Mouse (Mus musculus): ENCODE measurements at regions not wholly inside any gene's neighbourhood (a gene's known extent, or its start where the extent isn't known, plus 50 kb on each side); places are given as distances from the start of the nearest gene placed in this dataset.

DNA sequence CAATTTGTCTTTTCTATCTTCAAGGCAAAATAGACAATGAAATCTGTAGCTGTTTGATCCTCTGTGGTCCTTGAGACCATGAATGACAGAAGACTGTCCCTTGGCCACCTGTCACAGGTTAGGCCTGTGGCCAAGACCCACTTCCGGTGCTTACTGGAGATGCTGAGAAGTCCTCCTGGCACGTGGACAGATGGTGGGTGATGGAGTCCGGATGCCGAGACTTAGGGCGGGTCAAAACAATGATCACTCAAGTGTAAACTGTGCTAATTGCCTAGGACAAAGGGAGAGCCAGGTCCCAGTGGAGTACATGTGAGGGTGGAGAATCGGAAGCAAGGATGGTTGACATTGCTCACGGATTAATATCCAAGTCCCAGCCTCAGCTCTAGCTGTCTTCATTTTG lies 117.7 kb upstream of the Ntf3 start:
- no peak for TF ChIP-seq EP300 (IDR thresholded peaks at IDR 0.05; ENCODE audit: insufficient read depth, low read depth, low read length)
- no peak for TF ChIP-seq CTCF (IDR thresholded peaks at IDR 0.05; ENCODE audit: low read depth, low read length)
- TF ChIP-seq POLR2A (IDR thresholded peaks at IDR 0.05; ENCODE audit: insufficient read depth, low read length), result no peak

Measured in ES-Bruce4 (cell line).